Mouse (Mus musculus): ENCODE data around the gene Kcng1. TPM values are rescaled to one million over a fixed set of nuclear protein-coding genes. Genes with fewer than 3 reads are reported as not detected.

Gene Kcng1
- total and polyA plus RNA-seq, 3 experiments = not detected

- TF ChIP-seq JUND (IDR thresholded peaks at IDR 0.05; ENCODE audit: low read depth, low read length) (no peak), SMC3 (IDR thresholded peaks at IDR 0.05; ENCODE audit: low read depth, low read length) (no peak), ZNF384 (IDR thresholded peaks at IDR 0.05; ENCODE audit: low read depth, low read length) (no peak), CHD1 (IDR thresholded peaks at IDR 0.05; ENCODE audit: low read depth, low read length) (peak; percentile 99), TBP (IDR thresholded peaks at IDR 0.05; ENCODE audit: low read depth, low read length) (peak; percentile 67), POLR2A (IDR thresholded peaks at IDR 0.05; ENCODE audit: control insufficient read depth in 1 of 2, insufficient read depth in 1 of 2, low read depth in 1 of 2, low read length in 2 of 2, poor library complexity in 1 of 2) (peak; percentile 86 to 95; a peak in 3 of 4 replicates), MAFK (IDR thresholded peaks at IDR 0.05; ENCODE audit: borderline replicate concordance, low read depth, low read length) (no peak), SIN3A (IDR thresholded peaks at IDR 0.05; ENCODE audit: low read length) (peak; percentile 86), EP300 (IDR thresholded peaks at IDR 0.05; ENCODE audit: low read depth in 1 of 2, low read length in 2 of 2) (0 out of 4 replicates have a peak, but pooled peaks of 1 of the 2 experiments have one; percentile 8), ZMIZ1 (IDR thresholded peaks at IDR 0.05; ENCODE audit: low read depth, low read length) (peak; percentile 88; the same call in 1 of the 2 replicates), KAT2A (conservative IDR thresholded peaks at IDR 0.05; ENCODE audit: low read depth, low read length) (no peak; the same call in 1 of the 2 replicates), CHD2 (IDR thresholded peaks at IDR 0.05; ENCODE audit: low read length) (no peak), NRF1 (IDR thresholded peaks at IDR 0.05; ENCODE audit: insufficient read depth, low read depth, low read length, poor library complexity, severe bottlenecking) (no peak), E2F4 (IDR thresholded peaks at IDR 0.05; ENCODE audit: borderline replicate concordance, low read depth, low read length) (no peak), CTCF (IDR thresholded peaks at IDR 0.05 in 2 of 3, conservative IDR thresholded peaks at IDR 0.05 in 1 of 3; ENCODE audit: control insufficient read depth in 1 of 3, insufficient read depth in 1 of 3, low read depth in 2 of 3, low read length in 3 of 3, poor library complexity in 1 of 3, severe bottlenecking in 1 of 3) (0 out of 6 replicates have a peak, but pooled peaks of 1 of the 3 experiments have one; percentile 5)
These were observed 51.4 kb downstream of the Kcng1 start, which contains the start of the genes Gm20716, Dpm1 and Mocs3 (continued) for GRCm38 (mm10) chr2:168230026-168230728.

- peak overlapping the region; percentile 84 for H3K27ac ChIP-seq (ENCODE audit: control insufficient read depth, low read depth, low read length)
- H3K79me2 ChIP-seq (ENCODE audit: control insufficient read depth, insufficient read depth, low read length, poor library complexity) = peaks cover 38% of the 10 kb centered on the region
- no peaks in the 10 kb centered on the region for H3K27me3 ChIP-seq (ENCODE audit: control insufficient read depth in 1 of 2, insufficient read depth in 2 of 2, low read length in 2 of 2)
- H3K9ac ChIP-seq (ENCODE audit: control insufficient read depth, low read depth, low read length, poor library complexity, severe bottlenecking) = peak overlapping the region; percentile 96
- peaks cover 12 to 17% of the 10 kb centered on the region in 2 experiments for H3K36me3 ChIP-seq (ENCODE audit: control insufficient read depth in 1 of 2, insufficient read depth in 2 of 2, low read length in 2 of 2)
- H3K4me3 ChIP-seq (ENCODE audit: control insufficient read depth in 1 of 2, insufficient read depth in 1 of 2, low read depth in 2 of 2, low read length in 2 of 2) = peak overlapping the region; percentile 93 to 95
- peak; percentile 36; the same call in 1 of the 2 replicates for TF ChIP-seq ZNF384 (IDR thresholded peaks at IDR 0.05; ENCODE audit: low read depth, low read length)
- no peak for TF ChIP-seq POLR2A (IDR thresholded peaks at IDR 0.05; ENCODE audit: control insufficient read depth in 1 of 2, insufficient read depth in 1 of 2, low read depth in 1 of 2, low read length in 2 of 2, poor library complexity in 1 of 2)
- no peak for TF ChIP-seq BHLHE40 (IDR thresholded peaks at IDR 0.05; ENCODE audit: borderline replicate concordance, low read depth, low read length)
- no peak for TF ChIP-seq ZKSCAN1 (IDR thresholded peaks at IDR 0.05; ENCODE audit: low read depth, low read length)
- TF ChIP-seq CTCF (IDR thresholded peaks at IDR 0.05 in 2 of 3, conservative IDR thresholded peaks at IDR 0.05 in 1 of 3; ENCODE audit: control insufficient read depth in 1 of 3, insufficient read depth in 1 of 3, low read depth in 2 of 3, low read length in 3 of 3, poor library complexity in 1 of 3, severe bottlenecking in 1 of 3) = no peak
- no peak for TF ChIP-seq TCF12 (IDR thresholded peaks at IDR 0.05; ENCODE audit: low read depth, low read length)
- TF ChIP-seq MAZ (IDR thresholded peaks at IDR 0.05; ENCODE audit: low read depth, low read length) = 0 out of 2 replicates have a peak, but pooled peaks have one; percentile 28
- no peaks in the 10 kb centered on the region for H3K9me3 ChIP-seq (replicated peaks; ENCODE audit: insufficient read depth, low read length)
- peak; percentile 64 for DNase-seq (ENCODE audit: low read depth, low spot score)
- H3K4me1 ChIP-seq (ENCODE audit: control insufficient read depth in 1 of 2, insufficient read depth in 2 of 2, low read length in 2 of 2) = peaks cover 3 to 10% of the 10 kb centered on the region in 2 experiments
These were observed 52.2 kb downstream of the Kcng1 start for GRCm38 (mm10) chr2:168229116-168230025.
